Mouse (Mus musculus) brain, embryonic 14.5 days (tissue): ENCODE measurements around the gene Cntn5.

ENCODE experiments used
- CTCF ChIP-seq: fragments of 200-500 bp; IDR thresholded peaks from 2 replicates; pipeline ENCODE4 v1.5.1; 2012; ENCODE audit warnings: inconsistent platforms, mild to moderate bottlenecking, moderate library complexity, borderline replicate concordance; ENCODE audit not compliant: insufficient read depth, insufficient read length; ENCODE audit errors: extremely low read depth
- POLR2A ChIP-seq: fragments of 200-500 bp; IDR thresholded peaks from 2 replicates; pipeline ENCODE4 v1.6.1; 2012; ENCODE audit warnings: mild to moderate bottlenecking, inconsistent platforms, borderline replicate concordance; ENCODE audit not compliant: poor library complexity, insufficient read depth, insufficient read length, severe bottlenecking; ENCODE audit errors: extremely low read depth

DNA sequence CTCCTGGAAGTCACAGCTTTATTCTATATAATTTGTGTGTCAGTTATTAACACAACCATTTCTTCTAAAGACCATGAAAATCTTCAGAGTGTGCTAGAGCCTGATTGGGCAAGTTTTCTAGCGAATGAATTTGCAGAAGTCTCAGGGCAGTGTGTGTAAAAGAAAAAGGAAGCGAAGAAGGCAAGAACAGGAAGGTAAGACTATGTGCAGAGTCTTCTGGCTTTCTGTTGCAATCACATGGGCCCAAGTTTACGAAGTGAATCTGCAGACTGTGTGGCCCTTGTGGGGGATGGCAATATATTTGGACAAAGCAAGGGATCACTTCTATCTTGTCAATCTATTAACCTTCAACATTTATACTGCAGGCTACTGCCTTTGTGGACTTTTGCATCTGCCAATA, 1251.1 kb downstream of the Cntn5 start:
- TF ChIP-seq CTCF = no peak
- TF ChIP-seq POLR2A = no peak
